Mouse (Mus musculus) MEL (cell line): ENCODE results near the gene Olfr71. TPM values are rescaled to one million over a fixed set of nuclear protein-coding genes. Genes with fewer than 3 reads are reported as not detected.

Source experiments
- DNase-seq: peaks from one replicate; pipeline ENCODE4 v3.0.0; 2011; ENCODE audit warnings: low read depth, low spot score
- H3K27ac ChIP-seq: 2 replicates; pipeline ENCODE4 v1.5.1; 2012; ENCODE audit warnings: low read depth, mild to moderate bottlenecking, control low read depth, low read length, moderate library complexity; ENCODE audit not compliant: control insufficient read depth
- H3K27me3 ChIP-seq, 2 experiments: fragments of 150-350 bp in 1 of 2; sonication (generic) in 1 of 2; 2 replicates each; pipeline ENCODE4 v1.6.1; 2012; ENCODE audit warnings: low read length in 2 of 2, mild to moderate bottlenecking in 2 of 2, improper control_type of control experiment in 1 of 2, moderate library complexity in 1 of 2; ENCODE audit not compliant: insufficient read depth in 2 of 2, control insufficient read depth in 1 of 2
- H3K36me3 ChIP-seq, 2 experiments: 2 replicates each; pipeline ENCODE4 v1.6.1; 2012 to 2014; ENCODE audit warnings: low read length in 2 of 2, improper control_type of control experiment in 1 of 2, inconsistent platforms in 1 of 2, mild to moderate bottlenecking in 1 of 2; ENCODE audit not compliant: insufficient read depth in 2 of 2, control insufficient read depth in 1 of 2
- H3K4me1 ChIP-seq, 2 experiments: fragments of 150-350 bp in 1 of 2; sonication (generic) in 1 of 2; 2 replicates each; pipeline ENCODE4 v1.6.1; 2012; ENCODE audit warnings: low read length in 2 of 2, improper control_type of control experiment in 1 of 2, mild to moderate bottlenecking in 1 of 2; ENCODE audit not compliant: insufficient read depth in 2 of 2, control insufficient read depth in 1 of 2
- H3K4me3 ChIP-seq, 2 experiments: fragments of 150-350 bp in 1 of 2; sonication (generic) in 1 of 2; 2 replicates each; pipeline ENCODE4 v1.5.1; 2012; ENCODE audit warnings: low read depth in 2 of 2, low read length in 2 of 2, mild to moderate bottlenecking in 2 of 2, moderate library complexity in 2 of 2, control low read depth in 1 of 2, improper control_type of control experiment in 1 of 2; ENCODE audit not compliant: control insufficient read depth in 1 of 2, insufficient read depth in 1 of 2
- H3K79me2 ChIP-seq: 2 replicates; pipeline ENCODE4 v1.6.1; 2012; ENCODE audit warnings: mild to moderate bottlenecking, low read length, moderate library complexity; ENCODE audit not compliant: control insufficient read depth, poor library complexity, insufficient read depth
- H3K9ac ChIP-seq: 2 replicates; pipeline ENCODE4 v1.6.1; 2012; ENCODE audit warnings: low read depth, mild to moderate bottlenecking, control low read depth, low read length, moderate library complexity; ENCODE audit not compliant: control insufficient read depth, poor library complexity, severe bottlenecking
- H3K9me3 ChIP-seq: fragments of 150-350 bp; sonication (generic); replicated peaks from 2 replicates; pipeline ENCODE4 v1.6.1; 2012; ENCODE audit warnings: mild to moderate bottlenecking, low read length, improper control_type of control experiment, moderate library complexity; ENCODE audit not compliant: insufficient read depth
- CHD1 ChIP-seq: IDR thresholded peaks from 2 replicates; pipeline ENCODE4 v1.6.1; 2012; ENCODE audit warnings: low read depth, mild to moderate bottlenecking, inconsistent platforms, low read length, improper control_type of control experiment
- CHD2 ChIP-seq: IDR thresholded peaks from 2 replicates; pipeline ENCODE4 v1.6.1; 2011; ENCODE audit warnings: low read length, improper control_type of control experiment
- CTCF ChIP-seq, 3 experiments: IDR thresholded peaks in 2 of 3; conservative IDR thresholded peaks in 1 of 3; 2 replicates each; pipeline ENCODE4 v1.5.1; 2011 to 2012; ENCODE audit warnings: low read length in 3 of 3, low read depth in 2 of 3, mild to moderate bottlenecking in 2 of 3, improper control_type of control experiment in 1 of 3, inconsistent platforms in 1 of 3, mixed read lengths in 1 of 3, moderate library complexity in 1 of 3; ENCODE audit not compliant: control insufficient read depth in 1 of 3, insufficient read depth in 1 of 3, poor library complexity in 1 of 3, severe bottlenecking in 1 of 3
- E2F4 ChIP-seq: IDR thresholded peaks from 2 replicates; pipeline ENCODE4 v1.6.1; 2011; ENCODE audit warnings: low read depth, low read length, improper control_type of control experiment, borderline replicate concordance
- ELF1 ChIP-seq: IDR thresholded peaks from 2 replicates; pipeline ENCODE4 v1.6.1; 2014; ENCODE audit warnings: low read depth, mild to moderate bottlenecking, inconsistent platforms, low read length, improper control_type of control experiment, moderate library complexity
- EP300 ChIP-seq, 2 experiments: IDR thresholded peaks; 2 replicates each; pipeline ENCODE4 v1.6.1; 2011; ENCODE audit warnings: improper control_type of control experiment in 2 of 2, low read length in 2 of 2, low read depth in 1 of 2, mild to moderate bottlenecking in 1 of 2
- ETS1 ChIP-seq: IDR thresholded peaks from 2 replicates; pipeline ENCODE4 v1.6.1; 2012; ENCODE audit warnings: low read depth, mild to moderate bottlenecking, inconsistent platforms, low read length, improper control_type of control experiment, moderate library complexity
- GATA1 ChIP-seq: IDR thresholded peaks from 2 replicates; pipeline ENCODE4 v1.6.1; 2011; ENCODE audit warnings: low read depth, low read length, improper control_type of control experiment
- HCFC1 ChIP-seq: IDR thresholded peaks from 2 replicates; pipeline ENCODE4 v1.6.1; 2012; ENCODE audit warnings: low read depth, mild to moderate bottlenecking, inconsistent platforms, low read length, improper control_type of control experiment, moderate library complexity
- MAX ChIP-seq: IDR thresholded peaks from 2 replicates; pipeline ENCODE4 v1.6.1; 2011; ENCODE audit warnings: low read length, improper control_type of control experiment
- MAZ ChIP-seq: IDR thresholded peaks from 2 replicates; pipeline ENCODE4 v1.6.1; 2012; ENCODE audit warnings: low read depth, mild to moderate bottlenecking, inconsistent platforms, low read length, improper control_type of control experiment
- MXI1 ChIP-seq: IDR thresholded peaks from 2 replicates; pipeline ENCODE4 v1.6.1; 2011; ENCODE audit warnings: mild to moderate bottlenecking, low read depth, low read length, improper control_type of control experiment
- MYC ChIP-seq: IDR thresholded peaks from 2 replicates; pipeline ENCODE4 v1.6.1; 2011; ENCODE audit warnings: low read depth, mild to moderate bottlenecking, low read length, improper control_type of control experiment, moderate library complexity
- NELFE ChIP-seq: IDR thresholded peaks from 2 replicates; pipeline ENCODE4 v1.6.1; 2011; ENCODE audit warnings: low read depth, low read length, improper control_type of control experiment
- POLR2A ChIP-seq, 2 experiments: IDR thresholded peaks; 2 replicates each; pipeline ENCODE4 v1.6.1; 2011 to 2012; ENCODE audit warnings: low read length in 2 of 2, mild to moderate bottlenecking in 2 of 2, control low read depth in 1 of 2, improper control_type of control experiment in 1 of 2, low read depth in 1 of 2, moderate library complexity in 1 of 2; ENCODE audit not compliant: control insufficient read depth in 1 of 2, insufficient read depth in 1 of 2, poor library complexity in 1 of 2
- POLR2AphosphoS5 ChIP-seq: IDR thresholded peaks from 2 replicates; pipeline ENCODE4 v1.6.1; 2012; ENCODE audit warnings: low read depth, borderline replicate concordance, mild to moderate bottlenecking, inconsistent platforms, low read length, moderate library complexity, mixed read lengths
- RAD21 ChIP-seq: IDR thresholded peaks from 2 replicates; pipeline ENCODE4 v1.6.1; 2011; ENCODE audit warnings: mild to moderate bottlenecking, low read depth, low read length, improper control_type of control experiment
- SMC3 ChIP-seq: IDR thresholded peaks from 2 replicates; pipeline ENCODE4 v1.6.1; 2011; ENCODE audit warnings: low read depth, low read length, improper control_type of control experiment
- TAL1 ChIP-seq: IDR thresholded peaks from 2 replicates; pipeline ENCODE4 v1.6.1; 2012; ENCODE audit warnings: mild to moderate bottlenecking, inconsistent platforms, low read length, moderate library complexity, mixed read lengths
- TBP ChIP-seq: IDR thresholded peaks from 2 replicates; pipeline ENCODE4 v1.8.0; 2011; ENCODE audit warnings: low read depth, low read length, improper control_type of control experiment
- UBTF ChIP-seq: IDR thresholded peaks from 2 replicates; pipeline ENCODE4 v1.6.1; 2012; ENCODE audit warnings: low read depth, mild to moderate bottlenecking, inconsistent platforms, low read length, improper control_type of control experiment, moderate library complexity, borderline replicate concordance; ENCODE audit not compliant: insufficient read depth
- USF1 ChIP-seq: IDR thresholded peaks from 2 replicates; pipeline ENCODE4 v1.6.1; 2014; ENCODE audit warnings: low read depth, mild to moderate bottlenecking, inconsistent platforms, low read length, improper control_type of control experiment, moderate library complexity
- ZKSCAN1 ChIP-seq: IDR thresholded peaks from 2 replicates; pipeline ENCODE4 v1.6.1; 2012; ENCODE audit warnings: low read depth, mild to moderate bottlenecking, inconsistent platforms, low read length, improper control_type of control experiment, moderate library complexity
- ZMIZ1 ChIP-seq: IDR thresholded peaks from 2 replicates; pipeline ENCODE4 v1.6.1; 2012; ENCODE audit warnings: low read depth, mild to moderate bottlenecking, inconsistent platforms, low read length, improper control_type of control experiment, moderate library complexity
- ZNF384 ChIP-seq: IDR thresholded peaks from 2 replicates; pipeline ENCODE4 v1.6.1; 2012; ENCODE audit warnings: low read depth, mild to moderate bottlenecking, inconsistent platforms, low read length, improper control_type of control experiment
- polyA plus RNA-seq, 2 experiments: library from polyadenylated mRNA; stranded (reverse) in 1 of 2; unstranded in 1 of 2; fragments of >175 nt in 1 of 2; fragments of >200 nt in 1 of 2; gene quantifications; 2 replicates each; pipeline versions ENCODE4 v1.2.1 to v1.2.4; 2012; ENCODE audit warnings: low replicate concordance in 2 of 2, low read depth in 1 of 2; ENCODE audit not compliant: insufficient read length in 2 of 2, insufficient read depth in 1 of 2, missing spikeins in 1 of 2
- total RNA-seq: library from RNA; depleted of rRNA; stranded (reverse); fragments of 300-350 nt; gene quantifications from 2 replicates; pipeline ENCODE4 v1.2.3, GENCODE M21; 2012

Olfr71 gene
- total and polyA plus RNA-seq, 3 experiments: not detected

- Histone ChIP-seq H3K4me3 (no peak overlapping the region), H3K79me2 (no peaks in the 10 kb centered on the region), H3K36me3 (no peaks in the 10 kb centered on the region), H3K9ac (no peak overlapping the region), H3K4me1 (peaks cover 0 to 19% of the 10 kb centered on the region in 2 experiments; a peak in 2 of 4 replicates), H3K9me3 (no peaks in the 10 kb centered on the region), H3K27me3 (peaks cover 2 to 3% of the 10 kb centered on the region in 2 experiments; a peak in 2 of 4 replicates), H3K27ac (no peak overlapping the region)
- DNase-seq: no peak
- TF ChIP-seq TAL1 (no peak), ZKSCAN1 (no peak), ZMIZ1 (no peak), E2F4 (no peak), EP300 (IDR thresholded peaks at IDR 0.05; ENCODE audit: low read depth in 1 of 2, low read length in 2 of 2) (no peak)
Observed at GRCm38 (mm10) chr4:43728576-43728954, 18.5 kb upstream of the Olfr71 start.

GRCm38 (mm10) chr4:43727718-43728575, 17.9 kb upstream of the Olfr71 start:
- peaks cover 0 to 19% of the 10 kb centered on the region in 2 experiments; a peak in 2 of 4 replicates for H3K4me1 ChIP-seq
- H3K27ac ChIP-seq: no peak overlapping the region
- TF ChIP-seq GATA1: 0 out of 2 replicates have a peak, but pooled peaks have one; percentile 58
- no peak for TF ChIP-seq ZKSCAN1
- TF ChIP-seq NELFE: no peak
- H3K4me3 ChIP-seq: no peak overlapping the region
- no peaks in the 10 kb centered on the region for H3K36me3 ChIP-seq
- H3K9ac ChIP-seq: no peak overlapping the region
- no peaks in the 10 kb centered on the region for H3K9me3 ChIP-seq
- no peaks in the 10 kb centered on the region for H3K79me2 ChIP-seq
- DNase-seq: peak; percentile 57
- peaks cover 3% of the 10 kb centered on the region in 2 experiments; a peak in 2 of 4 replicates for H3K27me3 ChIP-seq

- Histone ChIP-seq H3K36me3 (no peaks in the 10 kb centered on the region), H3K27ac (no peak within 1 kb of the TSS), H3K9ac (no peak within 1 kb of the TSS), H3K9me3 (no peaks in the 10 kb centered on the region), H3K4me1 (peaks cover 0 to 19% of the 10 kb centered on the region in 2 experiments; a peak in 2 of 4 replicates), H3K79me2 (no peaks in the 10 kb centered on the region), H3K4me3 (no peak within 1 kb of the TSS), H3K27me3 (peaks cover 3 to 8% of the 10 kb centered on the region in 2 experiments; a peak in 3 of 4 replicates)
- TF ChIP-seq ETS1 (no peak), UBTF (no peak), HCFC1 (no peak), POLR2AphosphoS5 (no peak), MAZ (no peak), CTCF (IDR thresholded peaks at IDR 0.05 in 2 of 3, conservative IDR thresholded peaks at IDR 0.05 in 1 of 3; ENCODE audit: control insufficient read depth in 1 of 3, insufficient read depth in 1 of 3, low read depth in 2 of 3, low read length in 3 of 3, poor library complexity in 1 of 3, severe bottlenecking in 1 of 3) (no peak), MYC (no peak), SMC3 (no peak), ELF1 (no peak), TBP (no peak), POLR2A (IDR thresholded peaks at IDR 0.05; ENCODE audit: control insufficient read depth in 1 of 2, insufficient read depth in 1 of 2, low read depth in 1 of 2, low read length in 2 of 2, poor library complexity in 1 of 2) (no peak), ZNF384 (no peak), MAX (no peak), ZKSCAN1 (no peak), USF1 (no peak), RAD21 (no peak), CHD1 (no peak), TAL1 (no peak), CHD2 (no peak), MXI1 (no peak)
- no peak for DNase-seq
Observed at GRCm38 (mm10) chr4:43726995-43727394, 16.9 kb upstream of the Olfr71 start, which contains the start of gene Hrct1. Gene Hrct1, plus strand, starts transcription at chr4:43727188.
